Mouse (Mus musculus) urinary bladder, adult 18-20 months (tissue): ENCODE data around the gene Bicd1.
A peak's percentile ranks its signal among the peaks of the same experiment; 100 is the strongest.
"Not testable (repeated sequence)": the region's sequence is repeated elsewhere in the genome, so short reads cannot be mapped to it uniquely, and the experiment has no call there.

Experiments
- DNase-seq, 2 experiments: peaks; one replicate each; pipeline ENCODE4 v3.0.0; 2022; ENCODE audit warnings: low spot score in 2 of 2, mixed read lengths in 2 of 2

Bicd1 gene

GRCm38 (mm10) chr6:149408833-149409332 is at the start of gene Bicd1:
Bicd1 (plus strand) TSS chr6:149408886.
- DNase-seq = peak; percentile 57 to 68

GRCm38 (mm10) chr6:149362533-149362932 is 46.2 kb upstream of the Bicd1 start:
- not testable (repeated sequence) for DNase-seq

GRCm38 (mm10) chr6:149365975-149366374 is 42.7 kb upstream of the Bicd1 start:
- DNase-seq = not testable (repeated sequence)

GRCm38 (mm10) chr6:149366403-149366802 is 42.3 kb upstream of the Bicd1 start:
- no peak for DNase-seq

GRCm38 (mm10) chr6:149374986-149375457 is 33.7 kb upstream of the Bicd1 start:
- DNase-seq = peak; percentile 30 to 63

GRCm38 (mm10) chr6:149383531-149383930 is 25.2 kb upstream of the Bicd1 start:
- no peak for DNase-seq

- DNase-seq = no peak
These were observed 22.3 kb upstream of the Bicd1 start for GRCm38 (mm10) chr6:149386389-149386788.

GRCm38 (mm10) chr6:149389626-149390025 is 19.1 kb upstream of the Bicd1 start:
- DNase-seq = not testable (repeated sequence)

- no peak for DNase-seq
These were observed 9.3 kb upstream of the Bicd1 start for GRCm38 (mm10) chr6:149399396-149399795.

- no peak for DNase-seq
These were observed 655 bp downstream of the Bicd1 start for GRCm38 (mm10) chr6:149409341-149409740.

GRCm38 (mm10) chr6:149409845-149410244 is 1.2 kb downstream of the Bicd1 start:
- DNase-seq = no peak

- DNase-seq = no peak
These were observed 4.6 kb downstream of the Bicd1 start for GRCm38 (mm10) chr6:149413256-149413655.

GRCm38 (mm10) chr6:149424748-149425147 is 16.1 kb downstream of the Bicd1 start:
- no peak for DNase-seq

- DNase-seq = no peak
These were observed 30.5 kb downstream of the Bicd1 start for GRCm38 (mm10) chr6:149439140-149439539.

GRCm38 (mm10) chr6:149442884-149443283 is 34.2 kb downstream of the Bicd1 start:
- no peak for DNase-seq

GRCm38 (mm10) chr6:149445854-149446253 is 37.2 kb downstream of the Bicd1 start:
- DNase-seq = no peak

- no peak for DNase-seq
These were observed 48.6 kb downstream of the Bicd1 start for GRCm38 (mm10) chr6:149457324-149457723.

- no peak for DNase-seq
These were observed 52.3 kb downstream of the Bicd1 start for GRCm38 (mm10) chr6:149460971-149461370.

- DNase-seq = no peak
These were observed 62.8 kb downstream of the Bicd1 start for GRCm38 (mm10) chr6:149471477-149471876.

GRCm38 (mm10) chr6:149472441-149472840 is 63.8 kb downstream of the Bicd1 start:
- DNase-seq = not testable (repeated sequence)

- not testable (repeated sequence) for DNase-seq
These were observed 73.2 kb downstream of the Bicd1 start for GRCm38 (mm10) chr6:149481868-149482267.

- no peak for DNase-seq
These were observed 86.0 kb downstream of the Bicd1 start for GRCm38 (mm10) chr6:149494662-149495061.

- DNase-seq = no peak
These were observed 87.2 kb downstream of the Bicd1 start for GRCm38 (mm10) chr6:149495925-149496324.
